Mouse (Mus musculus) C2C12 (cell line): Measurements from ENCODE around the gene Hsd17b2.

Source experiments
- CEBPB ChIP-seq: IDR thresholded peaks from one replicate; pipeline ENCODE4 v1.6.1; 2011; ENCODE audit warnings: low read depth, mild to moderate bottlenecking, control low read depth, moderate library complexity
- CTCF ChIP-seq: IDR thresholded peaks from one replicate; pipeline ENCODE4 v1.5.1; 2011; ENCODE audit not compliant: control insufficient read depth, insufficient read depth, insufficient read length
- MAX ChIP-seq: IDR thresholded peaks from one replicate; pipeline ENCODE4 v1.6.1; 2011; ENCODE audit warnings: mild to moderate bottlenecking, control low read depth
- MYOG ChIP-seq: IDR thresholded peaks from one replicate; pipeline ENCODE4 v1.6.1; 2011; ENCODE audit not compliant: control insufficient read depth, insufficient read length; ENCODE audit errors: extremely low read depth
- USF1 ChIP-seq: IDR thresholded peaks from one replicate; pipeline ENCODE4 v1.6.1; 2011; ENCODE audit warnings: low read depth, mild to moderate bottlenecking, control low read depth, moderate library complexity

- no peak for TF ChIP-seq USF1
- no peak for TF ChIP-seq MAX
- no peak for TF ChIP-seq CTCF
- TF ChIP-seq CEBPB = no peak
- TF ChIP-seq MYOG = no peak
Measured at GRCm38 (mm10) chr8:117718152-117718860, 16.6 kb downstream of the Hsd17b2 start.
